Mouse (Mus musculus) adrenal gland, adult (tissue): ENCODE measurements around the gene Mucl1.
"Not testable (repeated sequence)": the region's sequence is repeated elsewhere in the genome, so short reads cannot be mapped to it uniquely, and the experiment has no call there.

Source experiments
- DNase-seq, 2 experiments: peaks; one replicate each; pipeline ENCODE4 v3.0.0; 2022 to 2023; ENCODE audit warnings: low spot score in 1 of 2; ENCODE audit not compliant: inconsistent age in 2 of 2

The Mucl1 gene

DNA sequence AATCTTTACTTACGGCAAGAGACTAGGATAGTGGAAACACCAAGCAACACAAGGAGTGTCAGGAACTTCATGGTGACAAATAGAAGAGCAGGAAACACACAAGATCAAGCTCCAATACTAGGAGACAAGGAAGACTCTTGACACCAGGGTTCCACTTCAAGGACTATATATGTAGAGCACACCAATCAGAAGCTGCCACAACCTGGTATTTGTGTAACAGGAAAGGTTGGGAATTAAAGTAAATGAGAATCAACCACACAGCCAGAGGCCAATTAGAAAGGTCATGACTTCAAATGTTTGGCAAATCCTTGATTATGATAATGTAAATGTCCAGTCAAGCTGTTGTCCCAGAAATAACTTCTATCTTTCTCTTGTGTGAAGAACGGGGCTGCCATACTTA, at the start of gene Mucl1:
Mucl1 (minus strand) TSS at position 101 of the 400 bp plus-strand sequence.
- no peak for DNase-seq

DNA sequence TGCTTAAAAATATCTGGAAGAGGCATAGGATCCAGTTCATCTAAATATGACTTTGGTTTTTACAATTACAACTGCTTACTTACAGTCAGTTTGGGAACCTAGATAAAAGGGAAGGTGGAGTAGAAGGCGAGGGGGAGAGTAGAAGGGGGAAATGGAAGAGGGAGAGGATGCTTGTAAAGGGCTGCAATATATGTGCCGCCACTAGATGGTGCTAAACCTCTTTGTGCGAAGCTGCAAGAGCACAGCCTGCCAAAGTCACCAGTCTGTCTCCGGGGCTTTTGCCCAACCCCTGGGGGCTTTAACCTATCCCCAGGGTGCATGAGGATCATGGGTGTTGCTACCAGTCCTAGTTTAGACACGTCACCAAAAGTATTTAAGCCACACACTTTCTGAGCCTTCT, 11.6 kb upstream of the Mucl1 start:
- peak; percentile 9 to 60 for DNase-seq

DNA sequence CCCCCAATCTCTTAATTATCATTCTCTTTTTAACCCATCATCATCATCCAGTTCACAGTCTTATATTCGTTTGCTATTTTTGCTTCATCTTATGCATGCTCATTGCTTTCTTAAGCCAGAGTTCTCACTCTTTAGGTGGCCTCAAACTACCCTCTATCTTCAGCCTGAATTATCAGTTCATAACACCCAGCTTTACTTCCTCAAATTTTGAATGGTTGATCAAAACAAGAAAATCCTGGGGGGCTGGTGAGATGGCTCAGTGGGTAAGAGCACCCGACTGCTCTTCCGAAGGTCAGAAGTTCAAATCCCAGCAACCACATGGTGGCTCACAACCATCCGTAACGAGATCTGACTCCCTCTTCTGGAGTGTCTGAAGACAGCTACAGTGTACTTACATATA, 38.4 kb downstream of the Mucl1 start:
- DNase-seq, result not testable (repeated sequence)
